26 mouse cellular contexts compared by ENCODE assay signal in genomic region chr2:20206647-20207046, GRCm38 (mm10).
A peak's percentile ranks its signal among the peaks of the same experiment; 100 is the strongest.
DNase-seq lines count a peak whose midpoint lies in the region; ATAC-seq and TF ChIP-seq lines count a peak whose summit lies in the region.
"Had no signal": no experiment of that assay in that cellular context is flagged by ENCODE, and none has a peak within 500 bp of the region (broad histone marks: within the 10 kb centered on the region; RNA-seq: fewer than 3 reads in every experiment).

No protein-coding gene starts in this region.

- 56% methylated on average over 1 of the region's 1 CpGs for WGBS in forebrain, postnatal 0 days
- WGBS in forebrain, embryonic 13.5 days, result 95% methylated on average over 1 of the region's 1 CpGs
- 41% methylated on average over 1 of the region's 1 CpGs for WGBS in kidney, postnatal 0 days
- 81% methylated on average over 1 of the region's 1 CpGs for WGBS in hindbrain, embryonic 13.5 days

- ATAC-seq in forebrain, postnatal 0 days, result peak; percentile 50; the same call in 1 of the 2 replicates
- ATAC-seq in forebrain, embryonic 13.5 days, result no peak
- no peak for ATAC-seq in kidney, postnatal 0 days (replicated peaks; ENCODE audit: low FRiP score, low read depth)
- ATAC-seq in hindbrain, embryonic 13.5 days (ENCODE audit: low FRiP score), result no peak
- ATAC-seq: forebrain, embryonic 15.5 days; intestine, postnatal 0 days; Patski had no signal

- peak; percentile 15 for DNase-seq in forebrain, postnatal 0 days
- DNase-seq in kidney, postnatal 0 days (ENCODE audit: low spot score), result peak; percentile 13
- DNase-seq in kidney, postnatal 36 days, result no peak
- peak; percentile 14 for DNase-seq in right cerebral cortex, adult 18-20 months
- no peak for DNase-seq in right cerebral cortex, postnatal 25 days
- DNase-seq: adrenal gland, postnatal 10 days; adrenal gland, postnatal 36 days; B cell, adult 2 months; cerebellum, adult 11-12 months; cerebellum, adult 8-10 months; cerebellum, postnatal 10 days; cerebellum, postnatal 36 days; embryo, embryonic 11 days; gastrocnemius, postnatal 25 days; heart, adult 18-20 months; heart, postnatal 4 days had no signal

- no peaks in the 10 kb centered on the region for H3K27me3 ChIP-seq in forebrain, postnatal 0 days (ENCODE audit: insufficient read depth, low read length)
- H3K27me3 ChIP-seq in forebrain, embryonic 13.5 days, result no peaks in the 10 kb centered on the region
- no peaks in the 10 kb centered on the region for H3K27me3 ChIP-seq in kidney, postnatal 0 days (ENCODE audit: insufficient read depth, low read length)
- no peaks in the 10 kb centered on the region for H3K27me3 ChIP-seq in hindbrain, embryonic 13.5 days
- H3K27me3 ChIP-seq: CH12.LX; embryonic facial prominence, embryonic 15.5 days; forebrain, embryonic 15.5 days; hindbrain, embryonic 15.5 days had no signal

- no peak for TF ChIP-seq CTCF in forebrain, postnatal 0 days (IDR thresholded peaks at IDR 0.05; ENCODE audit: low read depth)
- no peak for TF ChIP-seq CTCF in kidney, postnatal 0 days (IDR thresholded peaks at IDR 0.05; ENCODE audit: low read depth)

- H3K4me2 ChIP-seq in forebrain, postnatal 0 days (ENCODE audit: low read depth), result no peak overlapping the region
- H3K4me2 ChIP-seq in forebrain, embryonic 13.5 days, result no peak overlapping the region
- H3K4me2 ChIP-seq in kidney, postnatal 0 days (ENCODE audit: low read length), result no peak overlapping the region
- H3K4me2 ChIP-seq in hindbrain, embryonic 13.5 days, result no peak overlapping the region
- H3K4me2 ChIP-seq: embryonic facial prominence, embryonic 15.5 days; forebrain, embryonic 15.5 days; heart, embryonic 11.5 days; hindbrain, embryonic 15.5 days had no signal

- H3K36me3 ChIP-seq in forebrain, postnatal 0 days (ENCODE audit: insufficient read depth), result no peaks in the 10 kb centered on the region
- H3K36me3 ChIP-seq in forebrain, embryonic 13.5 days (ENCODE audit: poor library complexity, severe bottlenecking), result no peaks in the 10 kb centered on the region
- no peaks in the 10 kb centered on the region for H3K36me3 ChIP-seq in kidney, postnatal 0 days (ENCODE audit: insufficient read depth, low read length)
- H3K36me3 ChIP-seq in hindbrain, embryonic 13.5 days, result no peaks in the 10 kb centered on the region
- H3K36me3 ChIP-seq: embryonic facial prominence, embryonic 15.5 days; forebrain, embryonic 15.5 days; G1E; hindbrain, embryonic 15.5 days had no signal

- H3K4me1 ChIP-seq in forebrain, postnatal 0 days (ENCODE audit: insufficient read depth), result no peaks in the 10 kb centered on the region
- H3K4me1 ChIP-seq in forebrain, embryonic 13.5 days, result no peaks in the 10 kb centered on the region
- no peaks in the 10 kb centered on the region for H3K4me1 ChIP-seq in kidney, postnatal 0 days (replicated peaks; ENCODE audit: insufficient read depth, low read length)
- no peaks in the 10 kb centered on the region for H3K4me1 ChIP-seq in hindbrain, embryonic 13.5 days (replicated peaks)
- H3K4me1 ChIP-seq: embryonic facial prominence, embryonic 15.5 days; forebrain, embryonic 15.5 days; hindbrain, embryonic 15.5 days had no signal

- H3K27ac ChIP-seq in forebrain, postnatal 0 days (ENCODE audit: low read depth, low read length), result no peak overlapping the region
- no peak overlapping the region for H3K27ac ChIP-seq in forebrain, embryonic 13.5 days
- no peak overlapping the region for H3K27ac ChIP-seq in kidney, postnatal 0 days
- H3K27ac ChIP-seq in hindbrain, embryonic 13.5 days, result no peak overlapping the region
- H3K27ac ChIP-seq: embryonic facial prominence, embryonic 15.5 days; forebrain, embryonic 15.5 days; hindbrain, embryonic 15.5 days had no signal

- no peak overlapping the region for H3K4me3 ChIP-seq in forebrain, postnatal 0 days (ENCODE audit: low read depth, low read length)
- no peak overlapping the region for H3K4me3 ChIP-seq in forebrain, embryonic 13.5 days
- H3K4me3 ChIP-seq in kidney, postnatal 0 days (replicated peaks; ENCODE audit: low read depth, low read length), result no peak overlapping the region
- no peak overlapping the region for H3K4me3 ChIP-seq in hindbrain, embryonic 13.5 days
- H3K4me3 ChIP-seq: embryonic facial prominence, embryonic 15.5 days; forebrain, embryonic 15.5 days; hindbrain, embryonic 15.5 days had no signal

- H3K9me3 ChIP-seq in forebrain, postnatal 0 days (ENCODE audit: low read length), result no peaks in the 10 kb centered on the region
- no peaks in the 10 kb centered on the region for H3K9me3 ChIP-seq in forebrain, embryonic 13.5 days (replicated peaks)
- H3K9me3 ChIP-seq in kidney, postnatal 0 days (replicated peaks; ENCODE audit: low read length), result no peaks in the 10 kb centered on the region
- no peaks in the 10 kb centered on the region for H3K9me3 ChIP-seq in hindbrain, embryonic 13.5 days
- H3K9me3 ChIP-seq: embryonic facial prominence, embryonic 15.5 days; forebrain, embryonic 15.5 days; G1E; hindbrain, embryonic 15.5 days had no signal

- no peak overlapping the region for H3K9ac ChIP-seq in forebrain, postnatal 0 days
- no peak overlapping the region for H3K9ac ChIP-seq in forebrain, embryonic 13.5 days
- H3K9ac ChIP-seq in kidney, postnatal 0 days (ENCODE audit: low read depth, low read length), result no peak overlapping the region
- no peak overlapping the region for H3K9ac ChIP-seq in hindbrain, embryonic 13.5 days
- H3K9ac ChIP-seq: embryonic facial prominence, embryonic 15.5 days; forebrain, embryonic 15.5 days; hindbrain, embryonic 15.5 days had no signal

Comparison
In these comparisons a context has a peak if more than half of its experiments do, and no peak if none do; other contexts are left out.
1. DNase-seq: peak in forebrain, postnatal 0 days (single experiment), kidney, postnatal 0 days (single experiment) and right cerebral cortex, adult 18-20 months (single experiment); none in kidney, postnatal 36 days (0 of 2) and right cerebral cortex, postnatal 25 days (single experiment).